Mouse (Mus musculus): ENCODE data around the gene Zfp36l1.

Zfp36l1 gene

GRCm38 (mm10) chr12:80069040-80069439, 43.8 kb downstream of the Zfp36l1 start:
- DNase-seq (ENCODE audit: low read depth, low spot score): no peak

GRCm38 (mm10) chr12:80068016-80068415, 44.8 kb downstream of the Zfp36l1 start:
- DNase-seq (ENCODE audit: low read depth, low spot score): no peak

- no peak for DNase-seq (ENCODE audit: low read depth, low spot score)
Observed at GRCm38 (mm10) chr12:80065049-80065448, 47.8 kb downstream of the Zfp36l1 start.

GRCm38 (mm10) chr12:80064306-80064705, 48.5 kb downstream of the Zfp36l1 start:
- DNase-seq (ENCODE audit: low read depth, low spot score): no peak

- no peak for DNase-seq (ENCODE audit: low read depth, low spot score)
Observed at GRCm38 (mm10) chr12:80063402-80064150, 49.2 kb downstream of the Zfp36l1 start.

GRCm38 (mm10) chr12:80062410-80063401, 50.1 kb downstream of the Zfp36l1 start:
- no peak for DNase-seq (ENCODE audit: low read depth, low spot score)

GRCm38 (mm10) chr12:80061810-80062209, 51.0 kb downstream of the Zfp36l1 start:
- no peak for DNase-seq (ENCODE audit: low read depth, low spot score)

GRCm38 (mm10) chr12:80060809-80061208, 52.0 kb downstream of the Zfp36l1 start:
- DNase-seq (ENCODE audit: low read depth, low spot score): no peak

- DNase-seq (ENCODE audit: low read depth, low spot score): no peak
Observed at GRCm38 (mm10) chr12:80060338-80060737, 52.5 kb downstream of the Zfp36l1 start.

- DNase-seq (ENCODE audit: low read depth, low spot score): no peak
Observed at GRCm38 (mm10) chr12:80059773-80060328, 53.0 kb downstream of the Zfp36l1 start.

Measured in c-Kit-negative CD71-positive TER-119-positive erythroid progenitor cells, embryonic 14.5 days (primary cell).